Comparison of ENCODE assay signal across 19 mouse cellular contexts in the genomic region with DNA sequence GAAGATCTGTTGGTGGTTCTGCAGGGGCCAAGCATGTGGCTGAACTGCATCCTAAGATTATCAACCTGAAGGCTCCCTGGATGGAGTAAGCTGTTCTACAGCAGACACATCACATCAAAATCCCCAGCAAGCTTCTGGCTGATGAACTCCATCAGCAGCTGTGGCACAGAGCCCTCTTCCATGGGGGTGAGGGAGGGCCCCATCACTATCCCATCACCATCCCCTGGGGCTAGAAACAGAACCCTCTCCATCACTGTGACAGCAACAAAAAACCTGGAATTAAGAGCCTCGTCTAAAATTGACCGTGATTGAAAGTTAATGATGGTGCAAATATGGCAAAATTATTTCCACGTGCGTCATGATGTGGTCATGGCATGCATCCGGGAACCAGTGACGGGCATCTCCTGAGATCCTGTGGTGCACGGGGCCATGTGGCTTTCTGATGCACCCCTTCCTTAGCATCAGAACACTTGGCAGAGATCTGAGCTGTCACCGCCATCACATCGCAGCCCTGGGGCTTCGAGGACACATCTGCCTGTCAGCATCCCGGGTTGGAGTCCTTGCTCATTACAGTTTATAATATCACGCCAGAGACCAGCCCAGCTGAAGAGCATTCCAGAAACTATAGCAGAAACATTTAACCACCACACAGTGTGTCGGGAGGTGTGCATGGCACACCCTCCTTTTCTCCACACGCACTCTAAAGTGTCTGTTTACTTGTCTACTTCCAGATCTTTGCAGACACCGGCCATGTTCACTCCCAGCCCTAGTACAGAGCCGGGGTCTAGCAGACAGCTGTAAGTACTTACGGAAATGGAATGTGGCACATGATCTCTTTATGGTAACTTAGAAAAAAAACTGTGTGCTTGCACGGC. TPM values are rescaled to one million over a fixed set of nuclear protein-coding genes. Genes with fewer than 3 reads are reported as not detected.
DNase-seq lines count a peak whose midpoint lies in the region; ATAC-seq and TF ChIP-seq lines count a peak whose summit lies in the region.
"Had no signal": no experiment of that assay in that cellular context is flagged by ENCODE, and none has a peak within 500 bp of the region (broad histone marks: within the 10 kb centered on the region; RNA-seq: fewer than 3 reads in every experiment).

No protein-coding gene starts in this region.

- no peak overlapping the region for H3K4me2 ChIP-seq in heart, postnatal 0 days (ENCODE audit: low read depth, low read length)
- H3K4me2 ChIP-seq in intestine, embryonic 15.5 days (replicated peaks): no peak overlapping the region
- H3K4me2 ChIP-seq: liver, embryonic 15.5 days; midbrain, embryonic 15.5 days had no signal

- H3K4me3 ChIP-seq in heart, postnatal 0 days (ENCODE audit: low read depth, low read length): no peak overlapping the region
- no peak overlapping the region for H3K4me3 ChIP-seq in intestine, embryonic 15.5 days (replicated peaks)
- H3K4me3 ChIP-seq: liver, embryonic 15.5 days; midbrain, embryonic 15.5 days had no signal

- no peak for TF ChIP-seq CTCF in heart, postnatal 0 days (IDR thresholded peaks at IDR 0.05; ENCODE audit: low read depth)

- peak; percentile 17; the same call in 1 of the 2 replicates for ATAC-seq in heart, postnatal 0 days (ENCODE audit: insufficient read depth, low read depth)
- ATAC-seq in intestine, embryonic 15.5 days: 0 out of 2 replicates have a peak, but pooled peaks have one; percentile 28
- ATAC-seq: CD4-positive, CD25-positive, alpha-beta regulatory T cell, adult 4 months; midbrain, embryonic 15.5 days had no signal

- H3K4me1 ChIP-seq in heart, postnatal 0 days (ENCODE audit: control insufficient read depth, insufficient read depth): peaks cover 8% of the 10 kb centered on the region; the same call in 1 of the 2 replicates
- H3K4me1 ChIP-seq in intestine, embryonic 15.5 days (replicated peaks): peaks cover 29% of the 10 kb centered on the region

- no peaks in the 10 kb centered on the region for H3K27me3 ChIP-seq in heart, postnatal 0 days (ENCODE audit: control insufficient read depth, insufficient read depth, low read length)
- H3K27me3 ChIP-seq in intestine, embryonic 15.5 days (replicated peaks): no peaks in the 10 kb centered on the region
- H3K27me3 ChIP-seq: liver, embryonic 15.5 days; midbrain, embryonic 15.5 days had no signal

- intact Hi-C loops in heart, postnatal 10 days (cut with DNase I): no loop called here

- no peak for TF ChIP-seq EP300 in heart, postnatal 0 days (IDR thresholded peaks at IDR 0.05; ENCODE audit: low read depth)

- no peak overlapping the region for H3K9ac ChIP-seq in heart, postnatal 0 days (replicated peaks; ENCODE audit: low read depth, low read length)
- H3K9ac ChIP-seq in intestine, embryonic 15.5 days: no peak overlapping the region
- H3K9ac ChIP-seq: liver, embryonic 15.5 days; midbrain, embryonic 15.5 days had no signal

- no peaks in the 10 kb centered on the region; the same call in 1 of the 2 replicates for H3K9me3 ChIP-seq in heart, postnatal 0 days (replicated peaks; ENCODE audit: control insufficient read depth, low read length)
- no peaks in the 10 kb centered on the region for H3K9me3 ChIP-seq in intestine, embryonic 15.5 days
- H3K9me3 ChIP-seq: liver, embryonic 15.5 days; midbrain, embryonic 15.5 days had no signal

- no peaks in the 10 kb centered on the region for H3K36me3 ChIP-seq in heart, postnatal 0 days (replicated peaks; ENCODE audit: control insufficient read depth, insufficient read depth, low read length)
- no peaks in the 10 kb centered on the region for H3K36me3 ChIP-seq in intestine, embryonic 15.5 days
- H3K36me3 ChIP-seq: liver, embryonic 15.5 days; midbrain, embryonic 15.5 days had no signal

- no peak overlapping the region for H3K27ac ChIP-seq in heart, postnatal 0 days (ENCODE audit: low read depth)
- H3K27ac ChIP-seq in intestine, embryonic 15.5 days: no peak overlapping the region
- H3K27ac ChIP-seq: liver, embryonic 15.5 days; midbrain, embryonic 15.5 days had no signal

- WGBS in heart, postnatal 0 days: 38% methylated on average over 18 of the region's 18 CpGs
- WGBS in intestine, embryonic 15.5 days: 58% methylated on average over 18 of the region's 18 CpGs

- no peak for DNase-seq in heart, postnatal 0 days (ENCODE audit: low spot score)
- DNase-seq in heart, postnatal 10 days: no peak
- peak; percentile 49 for DNase-seq in retina, postnatal 1 day
- no peak for DNase-seq in retina, embryonic 14.5 days (ENCODE audit: low spot score)
- DNase-seq in yolk sac, embryonic 10.5 days (ENCODE audit: low spot score): peak; percentile 21
- DNase-seq in thymus, postnatal 0 days (ENCODE audit: low spot score): no peak
- DNase-seq in spleen, postnatal 14 days (ENCODE audit: low spot score in 2 of 2): no peak
- DNase-seq: adrenal gland, adult 8-10 months; heart, adult 11 months; kidney, adult 18-20 months; right cerebral cortex, postnatal 25 days had no signal

RNA-seq across cellular contexts. Expression of a gene that starts 51.1 kb away (rescaled TPM):
- 1.4 TPM in 1 of 2 replicates, not detected in the other for total RNA-seq in heart, postnatal 0 days (2014; rRNA removed; ENCODE audit: low replicate concordance)
- 0.05 TPM in 1 of 2 replicates, not detected in the other for polyA plus RNA-seq in heart, postnatal 0 days (2015; fragmentation: Nextera tagmentation; extraction: Ambion mirVana)
- not detected for total RNA-seq in heart, postnatal 10 days (2021)
- polyA plus RNA-seq in intestine, embryonic 15.5 days (2015; fragmentation: Nextera tagmentation; extraction: Ambion mirVana): 0.05 and 0.06 TPM in 2 replicates
- polyA plus RNA-seq in thymus, postnatal 0 days (2015; fragmentation: Nextera tagmentation; extraction: Ambion mirVana): 0.66 and 0.70 TPM in 2 replicates
- total RNA-seq: layer of hippocampus, adult 18-20 months; left cerebral cortex, adult 8-10 months had no signal
- polyA plus RNA-seq: CD4-positive, CD25-positive, alpha-beta regulatory T cell, adult 4 months; frontal cortex, adult 2 months; neural tube, embryonic 14.5 days had no signal

Comparison
In these comparisons a context has a peak if more than half of its experiments do, and no peak if none do; other contexts are left out.
1. DNase-seq: peak in retina, postnatal 1 day (single experiment) and yolk sac, embryonic 10.5 days (single experiment); none in heart, postnatal 0 days (single experiment), heart, postnatal 10 days (0 of 2), retina, embryonic 14.5 days (single experiment), thymus, postnatal 0 days (single experiment) and spleen, postnatal 14 days (0 of 2).